Mouse (Mus musculus) mouse embryonic stem cell (cell line): ENCODE results near the gene Arfgef2.

Source experiments
- in situ Hi-C, 2 experiments: fragments of 300-500 bp; cut with MboI; formaldehyde crosslinking; loops; 1 replicate in 1 of 2; 3 replicates in 1 of 2; pipeline ENCODE4 v1.14.3; 2019 to 2020; ENCODE audit warnings: low sequenced_read_pairs in 2 of 2, low pct_unique_long_range_greater_than_20kb in 1 of 2, mixed read lengths in 1 of 2; ENCODE audit not compliant: unreplicated experiment in 1 of 2

The Arfgef2 gene

DNA sequence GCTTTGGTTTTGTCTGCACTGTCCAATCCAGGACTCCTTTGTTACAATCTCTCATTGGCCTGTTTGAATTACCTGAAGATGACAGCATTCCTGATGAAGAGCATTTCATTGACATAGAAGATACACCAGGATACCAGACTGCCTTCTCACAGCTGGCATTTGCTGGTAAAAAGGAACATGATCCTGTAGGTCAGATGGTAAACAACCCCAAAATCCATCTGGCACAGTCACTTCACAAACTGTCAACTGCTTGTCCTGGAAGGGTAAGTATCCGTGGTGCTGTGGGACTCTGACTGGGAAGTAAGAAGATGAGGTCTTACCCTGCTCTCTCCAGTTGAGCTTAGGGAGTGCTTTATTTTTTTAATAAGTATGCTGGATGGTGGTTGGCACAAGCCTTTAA is 139.0 kb downstream of the Arfgef2 start:
- in situ Hi-C loops: no loop called here

DNA sequence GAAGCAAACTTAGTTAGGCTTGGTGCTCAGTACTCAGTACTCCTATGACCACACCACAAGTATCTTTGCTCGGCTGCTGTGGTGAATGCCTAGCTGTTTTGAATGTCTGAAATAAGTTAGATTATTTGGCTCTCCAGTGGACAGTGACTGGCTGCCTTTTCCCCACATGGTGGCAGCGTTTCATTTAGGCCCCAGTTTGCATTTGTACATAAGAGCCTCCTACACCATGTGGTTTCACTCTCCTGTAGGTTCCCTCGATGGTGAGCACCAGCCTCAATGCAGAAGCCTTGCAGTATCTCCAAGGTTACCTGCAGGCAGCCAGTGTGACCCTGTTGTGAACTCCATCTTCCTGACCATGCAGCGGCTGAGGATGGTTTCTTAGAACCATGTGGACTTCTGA is 140.1 kb downstream of the Arfgef2 start:
- in situ Hi-C loops: no loop called here
